Mouse (Mus musculus): ENCODE data around the gene Cenpa. TPM values are rescaled to one million over a fixed set of nuclear protein-coding genes. Genes with fewer than 3 reads are reported as not detected.

Cenpa gene
- polyA plus RNA-seq, 1 experiment from 2014 or later: 335 TPM

DNA sequence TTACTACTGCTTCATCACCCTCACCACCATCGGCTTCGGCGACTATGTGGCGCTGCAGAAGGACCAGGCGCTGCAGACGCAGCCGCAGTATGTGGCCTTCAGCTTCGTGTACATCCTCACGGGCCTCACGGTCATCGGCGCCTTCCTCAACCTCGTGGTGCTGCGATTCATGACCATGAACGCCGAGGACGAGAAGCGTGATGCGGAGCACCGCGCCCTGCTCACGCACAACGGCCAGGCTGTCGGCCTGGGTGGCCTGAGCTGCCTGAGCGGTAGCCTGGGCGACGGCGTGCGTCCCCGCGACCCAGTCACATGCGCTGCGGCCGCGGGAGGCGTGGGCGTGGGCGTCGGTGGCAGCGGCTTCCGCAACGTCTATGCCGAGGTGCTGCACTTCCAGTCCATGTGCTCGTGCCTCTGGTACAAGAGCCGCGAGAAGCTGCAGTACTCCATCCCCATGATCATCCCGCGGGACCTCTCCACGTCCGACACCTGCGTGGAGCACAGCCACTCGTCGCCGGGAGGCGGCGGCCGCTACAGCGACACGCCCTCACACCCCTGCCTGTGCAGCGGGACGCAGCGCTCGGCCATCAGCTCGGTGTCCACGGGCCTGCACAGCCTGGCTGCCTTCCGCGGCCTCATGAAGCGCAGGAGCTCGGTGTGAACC, 44.3 kb upstream of the Cenpa start:
- H3K27me3 ChIP-seq (ENCODE audit: control insufficient read depth, insufficient read depth, low read length): peaks cover 17% of the 10 kb centered on the region
- WGBS: 3% methylated on average over 69 of the region's 69 CpGs

DNA sequence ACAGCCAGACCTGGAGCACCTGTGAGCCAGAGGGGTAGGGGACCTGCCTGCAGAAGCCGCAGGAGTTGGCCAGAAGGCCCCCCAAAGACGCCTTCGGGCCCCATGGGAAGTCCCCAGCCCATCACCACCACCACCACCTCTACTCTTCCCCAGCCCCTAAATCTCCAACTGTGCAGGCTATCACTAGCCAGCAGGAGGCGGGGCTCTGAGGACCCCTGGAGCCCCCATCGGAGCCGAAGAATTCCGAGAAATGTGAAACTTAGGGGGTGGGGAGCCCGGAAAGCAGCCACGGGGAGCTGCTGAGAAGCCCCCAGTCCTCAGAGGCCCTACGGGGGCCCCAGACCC, 43.8 kb upstream of the Cenpa start:
- Histone ChIP-seq H3K9ac (ENCODE audit: low read length) (peak overlapping the region; percentile 30; the same call in 1 of the 2 replicates), H3K4me3 (ENCODE audit: low read depth, low read length) (peak overlapping the region; percentile 30), H3K4me1 (ENCODE audit: control insufficient read depth, insufficient read depth, low read length) (peaks cover 3% of the 10 kb centered on the region; the same call in 1 of the 2 replicates), H3K36me3 (ENCODE audit: control insufficient read depth, insufficient read depth, low read length) (no peaks in the 10 kb centered on the region), H3K9me3 (ENCODE audit: control insufficient read depth, low read length) (no peaks in the 10 kb centered on the region), H3K27ac (ENCODE audit: low read depth, low read length) (no peak overlapping the region), H3K4me2 (ENCODE audit: low read depth) (peak overlapping the region; percentile 69), H3K27me3 (ENCODE audit: control insufficient read depth, insufficient read depth, low read length) (peaks cover 17% of the 10 kb centered on the region)
- WGBS: under 1% methylated on average over 10 of the region's 10 CpGs
- DNase-seq (ENCODE audit: low spot score): no peak
- no peak for ATAC-seq (ENCODE audit: insufficient read depth, low FRiP score, low TSS enrichment)

More for the DNA sequence above, 44.3 kb upstream of the Cenpa start:
- ATAC-seq (ENCODE audit: insufficient read depth, low FRiP score, low TSS enrichment) (0 out of 2 replicates have a peak, but pooled peaks have one; percentile 53), DNase-seq (ENCODE audit: low spot score) (peak; percentile 64)
- H3K27ac ChIP-seq (ENCODE audit: low read depth, low read length): no peak overlapping the region
- peak overlapping the region; percentile 30 for H3K9ac ChIP-seq (ENCODE audit: low read length)
- no peaks in the 10 kb centered on the region for H3K9me3 ChIP-seq (ENCODE audit: control insufficient read depth, low read length)
- no peaks in the 10 kb centered on the region for H3K36me3 ChIP-seq (ENCODE audit: control insufficient read depth, insufficient read depth, low read length)
- H3K4me3 ChIP-seq (ENCODE audit: low read depth, low read length): peak overlapping the region; percentile 30
- peak overlapping the region; percentile 69 for H3K4me2 ChIP-seq (ENCODE audit: low read depth)
- H3K4me1 ChIP-seq (ENCODE audit: control insufficient read depth, insufficient read depth, low read length): peaks cover 3% of the 10 kb centered on the region; the same call in 1 of the 2 replicates

DNA sequence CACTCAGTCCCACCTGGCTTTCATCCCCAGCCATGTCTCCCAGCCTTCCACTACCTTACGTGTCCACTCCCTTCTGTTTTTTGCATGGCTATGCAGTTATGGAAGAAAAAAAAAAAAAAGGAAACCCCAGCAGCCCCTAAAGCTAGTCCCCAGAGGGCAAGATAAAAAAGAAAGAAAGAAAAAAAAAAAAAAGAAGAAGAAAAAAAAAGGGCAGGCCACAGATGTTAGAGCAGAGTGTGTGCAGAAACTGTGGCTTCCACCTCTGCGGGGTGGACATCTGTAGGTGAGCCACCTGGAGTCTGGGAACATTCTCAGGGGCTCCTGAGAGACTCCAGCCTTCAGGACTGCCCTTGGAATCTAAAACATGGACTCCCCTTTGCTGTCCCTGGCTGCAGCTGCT, 43.2 kb upstream of the Cenpa start:
- 48% methylated on average over 2 of the region's 2 CpGs for WGBS
- H3K9me3 ChIP-seq (ENCODE audit: control insufficient read depth, low read length): no peaks in the 10 kb centered on the region
- H3K27ac ChIP-seq (ENCODE audit: low read depth, low read length): no peak overlapping the region
- no peak overlapping the region for H3K4me3 ChIP-seq (ENCODE audit: low read depth, low read length)
- H3K4me1 ChIP-seq (ENCODE audit: control insufficient read depth, insufficient read depth, low read length): peaks cover 3% of the 10 kb centered on the region; the same call in 1 of the 2 replicates
- peaks cover 17% of the 10 kb centered on the region for H3K27me3 ChIP-seq (ENCODE audit: control insufficient read depth, insufficient read depth, low read length)
- DNase-seq (ENCODE audit: low spot score) (no peak), ATAC-seq (ENCODE audit: insufficient read depth, low FRiP score, low TSS enrichment) (no peak)
- H3K36me3 ChIP-seq (ENCODE audit: control insufficient read depth, insufficient read depth, low read length): no peaks in the 10 kb centered on the region
- no peak overlapping the region for H3K9ac ChIP-seq (ENCODE audit: low read length)
- no peak overlapping the region for H3K4me2 ChIP-seq (ENCODE audit: low read depth)

DNA sequence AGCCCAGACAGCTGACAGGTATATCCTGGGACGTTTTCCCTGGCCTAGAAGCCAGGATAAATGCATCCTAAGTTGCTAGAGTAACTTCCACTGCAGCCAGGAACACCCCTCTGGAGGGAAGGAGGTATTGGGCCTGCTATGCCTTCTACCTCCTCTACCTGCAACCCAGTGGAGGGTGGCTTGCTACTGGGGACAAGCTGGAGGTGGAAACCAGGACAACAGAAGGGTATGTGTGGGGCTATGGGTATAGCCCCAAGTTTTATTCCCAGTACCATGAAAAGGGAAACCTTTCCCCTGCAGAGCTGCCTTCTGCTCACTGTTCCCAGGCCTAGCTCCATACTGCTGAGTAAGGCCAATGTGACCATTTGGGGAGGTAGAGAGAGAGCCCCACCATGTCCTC, 42.3 kb upstream of the Cenpa start:
- H3K4me2 ChIP-seq (ENCODE audit: low read depth): no peak overlapping the region
- WGBS: 35% methylated on average over 1 of the region's 1 CpGs
- peaks cover 17% of the 10 kb centered on the region for H3K27me3 ChIP-seq (ENCODE audit: control insufficient read depth, insufficient read depth, low read length)
- DNase-seq (ENCODE audit: low spot score) (no peak), ATAC-seq (ENCODE audit: insufficient read depth, low FRiP score, low TSS enrichment) (no peak)
- no peak overlapping the region for H3K4me3 ChIP-seq (ENCODE audit: low read depth, low read length)
- H3K27ac ChIP-seq (ENCODE audit: low read depth, low read length): no peak overlapping the region
- H3K4me1 ChIP-seq (ENCODE audit: control insufficient read depth, insufficient read depth, low read length): peaks cover 3% of the 10 kb centered on the region; the same call in 1 of the 2 replicates
- no peaks in the 10 kb centered on the region for H3K36me3 ChIP-seq (ENCODE audit: control insufficient read depth, insufficient read depth, low read length)
- H3K9ac ChIP-seq (ENCODE audit: low read length): no peak overlapping the region
- H3K9me3 ChIP-seq (ENCODE audit: control insufficient read depth, low read length): no peaks in the 10 kb centered on the region

DNA sequence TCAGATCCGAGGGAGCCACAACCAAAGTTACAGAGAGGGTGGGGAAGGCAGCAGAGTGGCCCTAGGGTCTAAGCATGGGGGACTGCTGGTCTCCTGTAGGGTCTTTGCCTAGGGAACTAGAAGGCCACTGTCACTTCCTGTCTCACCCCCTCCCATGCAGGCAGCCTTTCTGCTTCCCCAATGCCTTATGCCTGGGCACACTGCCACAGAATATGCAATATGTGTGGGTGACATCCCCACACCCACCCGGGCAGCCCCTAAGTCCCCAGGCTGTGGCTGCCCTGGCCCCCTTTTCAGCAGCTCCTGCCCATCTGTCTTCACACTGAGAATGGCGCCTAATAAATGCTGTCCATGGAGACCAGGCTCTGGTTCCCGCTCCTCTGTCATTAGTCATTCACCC, 41.7 kb upstream of the Cenpa start:
- Histone ChIP-seq H3K4me3 (ENCODE audit: low read depth, low read length) (no peak overlapping the region), H3K9me3 (ENCODE audit: control insufficient read depth, low read length) (no peaks in the 10 kb centered on the region), H3K27me3 (ENCODE audit: control insufficient read depth, insufficient read depth, low read length) (peaks cover 17% of the 10 kb centered on the region), H3K27ac (ENCODE audit: low read depth, low read length) (no peak overlapping the region), H3K36me3 (ENCODE audit: control insufficient read depth, insufficient read depth, low read length) (no peaks in the 10 kb centered on the region), H3K4me1 (ENCODE audit: control insufficient read depth, insufficient read depth, low read length) (peaks cover 3% of the 10 kb centered on the region; the same call in 1 of the 2 replicates), H3K4me2 (ENCODE audit: low read depth) (no peak overlapping the region), H3K9ac (ENCODE audit: low read length) (no peak overlapping the region)
- DNase-seq (ENCODE audit: low spot score): no peak
- WGBS: 51% methylated on average over 4 of the region's 4 CpGs
- ATAC-seq (ENCODE audit: insufficient read depth, low FRiP score, low TSS enrichment): no peak

DNA sequence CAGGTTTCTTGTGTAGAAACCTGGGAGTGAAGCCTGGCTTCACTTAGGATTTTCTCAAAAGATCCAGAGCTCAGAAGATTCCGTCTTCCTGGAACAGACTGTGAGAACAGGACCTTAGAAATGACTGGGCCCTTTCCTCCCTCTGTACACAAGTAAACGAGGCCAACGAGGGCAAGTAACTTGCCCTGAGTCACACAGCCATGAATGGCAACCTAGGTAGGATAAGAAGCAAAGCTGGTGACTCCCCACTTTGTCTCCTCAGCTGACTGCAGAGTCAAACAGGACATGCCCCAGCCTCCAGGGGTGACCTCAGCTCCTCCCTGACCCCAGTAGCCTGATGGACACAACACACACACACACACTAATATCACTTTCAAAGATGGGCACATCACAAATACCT, 41.2 kb upstream of the Cenpa start:
- Histone ChIP-seq H3K4me3 (ENCODE audit: low read depth, low read length) (no peak overlapping the region), H3K4me1 (ENCODE audit: control insufficient read depth, insufficient read depth, low read length) (peaks cover 3% of the 10 kb centered on the region; the same call in 1 of the 2 replicates), H3K4me2 (ENCODE audit: low read depth) (no peak overlapping the region), H3K36me3 (ENCODE audit: control insufficient read depth, insufficient read depth, low read length) (no peaks in the 10 kb centered on the region), H3K9ac (ENCODE audit: low read length) (no peak overlapping the region), H3K9me3 (ENCODE audit: control insufficient read depth, low read length) (no peaks in the 10 kb centered on the region), H3K27ac (ENCODE audit: low read depth, low read length) (no peak overlapping the region), H3K27me3 (ENCODE audit: control insufficient read depth, insufficient read depth, low read length) (peaks cover 17% of the 10 kb centered on the region)
- ATAC-seq (ENCODE audit: insufficient read depth, low FRiP score, low TSS enrichment) (no peak), DNase-seq (ENCODE audit: low spot score) (no peak)
- 74% methylated on average over 3 of the region's 3 CpGs for WGBS

DNA sequence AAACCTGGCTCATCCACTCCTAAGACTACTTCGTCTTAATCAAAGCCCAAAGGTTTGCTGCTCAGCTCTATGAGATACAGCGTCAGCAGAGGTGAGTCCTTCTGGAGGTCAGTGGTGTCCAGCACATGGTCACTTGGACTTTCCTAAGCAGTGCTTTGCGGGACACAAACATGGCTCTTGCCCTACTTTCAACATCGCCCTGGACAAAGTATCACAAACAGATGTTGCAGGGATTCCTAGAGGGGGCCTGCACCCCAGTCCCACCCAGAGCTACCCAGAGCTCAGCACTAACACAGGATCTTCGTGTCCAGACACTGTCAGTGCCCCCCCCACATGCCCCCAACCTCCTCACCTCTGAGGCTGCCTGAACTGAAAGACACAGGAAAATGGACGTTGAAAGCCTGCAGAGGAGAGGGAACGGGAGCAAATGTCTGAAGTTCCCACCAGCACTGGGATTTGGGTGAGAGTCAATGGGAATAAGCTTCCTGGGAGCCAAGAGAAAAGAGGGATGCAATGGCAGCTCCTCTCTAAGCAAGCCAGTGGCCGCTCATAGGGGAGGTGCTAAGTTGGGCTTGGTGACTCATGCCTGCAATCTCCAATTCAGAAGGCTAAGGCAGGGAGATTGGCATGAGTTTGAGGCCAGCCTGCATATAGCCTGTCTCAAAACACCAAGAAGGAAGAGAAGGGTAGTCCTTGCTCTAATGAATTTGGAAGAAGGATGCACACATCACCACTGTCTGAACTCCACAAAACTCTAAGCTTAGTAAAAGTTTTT, 40.1 kb upstream of the Cenpa start:
- no peak for DNase-seq (ENCODE audit: low spot score)
- ATAC-seq (ENCODE audit: insufficient read depth, low FRiP score, low TSS enrichment): no peak
- Histone ChIP-seq H3K4me2 (ENCODE audit: low read depth) (no peak overlapping the region), H3K4me1 (ENCODE audit: control insufficient read depth, insufficient read depth, low read length) (peaks cover 3% of the 10 kb centered on the region; the same call in 1 of the 2 replicates), H3K27ac (ENCODE audit: low read depth, low read length) (no peak overlapping the region), H3K9ac (ENCODE audit: low read length) (no peak overlapping the region), H3K4me3 (ENCODE audit: low read depth, low read length) (no peak overlapping the region), H3K9me3 (ENCODE audit: control insufficient read depth, low read length) (no peaks in the 10 kb centered on the region), H3K36me3 (ENCODE audit: control insufficient read depth, insufficient read depth, low read length) (no peaks in the 10 kb centered on the region), H3K27me3 (ENCODE audit: control insufficient read depth, insufficient read depth, low read length) (peaks cover 11% of the 10 kb centered on the region)
- 81% methylated on average over 8 of the region's 8 CpGs for WGBS

DNA sequence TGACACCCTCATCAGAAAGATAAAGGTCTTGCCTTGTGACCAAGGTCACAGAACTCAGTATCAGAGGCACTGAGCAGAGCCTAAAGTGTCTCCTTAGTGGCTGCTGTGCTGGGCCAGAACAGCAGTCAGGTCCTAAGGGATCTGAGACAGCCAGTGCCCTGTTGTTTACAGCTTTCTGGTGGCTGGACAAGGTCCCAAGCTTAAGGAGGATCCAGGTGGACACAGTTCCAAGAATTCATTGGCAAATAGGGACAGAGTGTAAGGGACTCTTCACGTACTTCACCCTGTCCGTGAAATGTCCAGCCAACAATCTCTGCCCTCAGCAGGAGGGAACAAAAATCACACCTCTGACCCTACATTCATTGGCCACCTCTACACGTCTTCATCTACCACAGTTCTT, 38.1 kb upstream of the Cenpa start:
- Histone ChIP-seq H3K4me3 (ENCODE audit: low read depth, low read length) (no peak overlapping the region), H3K4me2 (ENCODE audit: low read depth) (no peak overlapping the region), H3K9me3 (ENCODE audit: control insufficient read depth, low read length) (no peaks in the 10 kb centered on the region), H3K27ac (ENCODE audit: low read depth, low read length) (no peak overlapping the region), H3K36me3 (ENCODE audit: control insufficient read depth, insufficient read depth, low read length) (no peaks in the 10 kb centered on the region), H3K9ac (ENCODE audit: low read length) (no peak overlapping the region), H3K27me3 (ENCODE audit: control insufficient read depth, insufficient read depth, low read length) (no peaks in the 10 kb centered on the region), H3K4me1 (ENCODE audit: control insufficient read depth, insufficient read depth, low read length) (no peaks in the 10 kb centered on the region)
- no peak for DNase-seq (ENCODE audit: low spot score)
- WGBS: 77% methylated on average over 3 of the region's 3 CpGs
- ATAC-seq (ENCODE audit: insufficient read depth, low FRiP score, low TSS enrichment): no peak

DNA sequence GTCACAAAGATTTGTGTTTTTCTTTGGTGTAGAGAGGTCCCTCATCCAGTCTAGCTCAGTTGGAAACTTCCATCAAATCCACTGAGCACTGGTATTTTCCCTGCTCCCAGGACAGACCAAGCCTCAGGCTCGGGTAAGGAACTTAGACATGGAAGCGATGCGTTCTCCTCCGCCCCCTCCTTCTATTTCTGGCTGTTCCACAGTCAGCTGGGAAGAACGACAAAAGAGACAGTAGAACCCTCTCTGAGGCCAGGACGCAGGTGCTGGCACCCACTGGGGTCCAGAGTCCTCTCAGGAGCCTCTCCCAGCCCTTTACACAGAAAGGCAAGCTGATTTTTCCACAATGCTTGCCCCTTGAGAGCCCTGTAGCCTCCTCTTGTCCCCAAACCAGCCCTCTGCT, 36.2 kb upstream of the Cenpa start:
- H3K4me2 ChIP-seq (ENCODE audit: low read depth): no peak overlapping the region
- 82% methylated on average over 6 of the region's 6 CpGs for WGBS
- DNase-seq (ENCODE audit: low spot score) (no peak), ATAC-seq (ENCODE audit: insufficient read depth, low FRiP score, low TSS enrichment) (no peak)
- no peaks in the 10 kb centered on the region for H3K27me3 ChIP-seq (ENCODE audit: control insufficient read depth, insufficient read depth, low read length)
- no peak overlapping the region for H3K4me3 ChIP-seq (ENCODE audit: low read depth, low read length)
- H3K27ac ChIP-seq (ENCODE audit: low read depth, low read length): no peak overlapping the region
- H3K4me1 ChIP-seq (ENCODE audit: control insufficient read depth, insufficient read depth, low read length): no peaks in the 10 kb centered on the region
- no peaks in the 10 kb centered on the region for H3K36me3 ChIP-seq (ENCODE audit: control insufficient read depth, insufficient read depth, low read length)
- no peaks in the 10 kb centered on the region for H3K9me3 ChIP-seq (ENCODE audit: control insufficient read depth, low read length)
- no peak overlapping the region for H3K9ac ChIP-seq (ENCODE audit: low read length)

Data from neural tube, embryonic 11.5 days (tissue).